Mouse (Mus musculus) heart, adult 2 months (tissue): ENCODE measurements at regions not wholly inside any gene's neighbourhood (a gene's known extent, or its start where the extent isn't known, plus 50 kb on each side); places are given as distances from the start of the nearest gene placed in this dataset.

Experiments
- CTCF ChIP-seq: fragments of 200-600 bp; IDR thresholded peaks from 2 replicates; pipeline ENCODE4 v1.8.1; 2022; ENCODE audit warnings: antibody characterized with exemption, mild to moderate bottlenecking, moderate library complexity
- POLR2A ChIP-seq: fragments of 200-500 bp; IDR thresholded peaks from 2 replicates; pipeline ENCODE4 v1.6.1; 2011; ENCODE audit warnings: mild to moderate bottlenecking, low read depth, low read length, control low read depth; ENCODE audit not compliant: insufficient read depth

DNA sequence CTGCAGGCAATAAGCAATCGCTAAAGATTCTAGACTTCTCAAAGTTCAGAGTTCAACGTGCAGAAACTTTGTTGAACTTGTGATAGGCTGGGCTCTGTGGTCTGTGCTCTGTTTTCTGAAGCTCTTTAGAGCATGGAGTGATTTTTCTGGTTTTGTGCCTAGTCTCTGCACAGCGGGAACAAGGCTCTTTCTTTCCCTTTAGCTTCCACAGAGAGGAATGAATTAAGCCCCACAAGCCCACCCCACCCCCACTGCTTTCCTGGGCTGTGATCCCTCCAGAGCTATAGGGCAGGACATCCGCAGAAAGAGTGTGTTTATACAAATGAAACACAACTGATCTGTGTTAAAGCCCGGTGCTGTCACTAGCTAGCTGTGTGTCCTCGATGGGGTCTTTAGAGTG, 264.3 kb downstream of the Tcf7l2 start:
- TF ChIP-seq CTCF (no peak), POLR2A (no peak)
